Mouse (Mus musculus): ENCODE measurements at regions not wholly inside any gene's neighbourhood (a gene's known extent, or its start where the extent isn't known, plus 50 kb on each side); places are given as distances from the start of the nearest gene placed in this dataset.

- H3K4me1 ChIP-seq (ENCODE audit: control insufficient read depth, insufficient read depth, low read length), result peaks cover 7% of the 10 kb centered on the region; the same call in 1 of the 2 replicates
- WGBS, result 81% methylated on average over 1 of the region's 1 CpGs
- no peak for DNase-seq (ENCODE audit: low spot score)
- no peak overlapping the region for H3K27ac ChIP-seq (replicated peaks; ENCODE audit: low read depth, low read length)
- no peaks in the 10 kb centered on the region for H3K9me3 ChIP-seq (ENCODE audit: control insufficient read depth, low read length)
- no peak overlapping the region for H3K9ac ChIP-seq (ENCODE audit: low read depth, low read length)
- no peak overlapping the region for H3K4me2 ChIP-seq (ENCODE audit: low read depth, low read length)
- ATAC-seq (ENCODE audit: low read depth), result no peak
- no peak overlapping the region for H3K4me3 ChIP-seq (ENCODE audit: low read depth, low read length)
- H3K36me3 ChIP-seq (ENCODE audit: control insufficient read depth, insufficient read depth, low read length), result no peaks in the 10 kb centered on the region
- H3K27me3 ChIP-seq (replicated peaks; ENCODE audit: control insufficient read depth, insufficient read depth, low read length), result no peaks in the 10 kb centered on the region
These were observed 252.0 kb upstream of the Jun start for GRCm38 (mm10) chr4:95304006-95304405.

- H3K27ac ChIP-seq (replicated peaks; ENCODE audit: low read depth, low read length), result no peak overlapping the region
- DNase-seq (ENCODE audit: low spot score) (no peak), ATAC-seq (ENCODE audit: low read depth) (no peak)
- no peaks in the 10 kb centered on the region for H3K9me3 ChIP-seq (ENCODE audit: control insufficient read depth, low read length)
- no peaks in the 10 kb centered on the region for H3K36me3 ChIP-seq (ENCODE audit: control insufficient read depth, insufficient read depth, low read length)
- no peak overlapping the region for H3K9ac ChIP-seq (ENCODE audit: low read depth, low read length)
- H3K27me3 ChIP-seq (replicated peaks; ENCODE audit: control insufficient read depth, insufficient read depth, low read length), result no peaks in the 10 kb centered on the region
- no peak overlapping the region for H3K4me2 ChIP-seq (ENCODE audit: low read depth, low read length)
- H3K4me3 ChIP-seq (ENCODE audit: low read depth, low read length), result no peak overlapping the region
- WGBS, result 76% methylated on average over 2 of the region's 2 CpGs
- H3K4me1 ChIP-seq (ENCODE audit: control insufficient read depth, insufficient read depth, low read length), result peaks cover 7% of the 10 kb centered on the region; the same call in 1 of the 2 replicates
These were observed 250.2 kb upstream of the Fggy start for GRCm38 (mm10) chr4:95307134-95307533.

- no peak overlapping the region for H3K4me2 ChIP-seq (ENCODE audit: low read depth, low read length)
- no peaks in the 10 kb centered on the region for H3K27me3 ChIP-seq (replicated peaks; ENCODE audit: control insufficient read depth, insufficient read depth, low read length)
- no peak overlapping the region for H3K4me3 ChIP-seq (ENCODE audit: low read depth, low read length)
- ATAC-seq (ENCODE audit: low read depth), result peak; percentile 83
- 0 out of 2 replicates have a peak, but pooled peaks cover 3% of the 10 kb centered on the region for H3K4me1 ChIP-seq (ENCODE audit: control insufficient read depth, insufficient read depth, low read length)
- H3K36me3 ChIP-seq (ENCODE audit: control insufficient read depth, insufficient read depth, low read length), result no peaks in the 10 kb centered on the region
- no peak overlapping the region for H3K27ac ChIP-seq (replicated peaks; ENCODE audit: low read depth, low read length)
- 30% methylated on average over 5 of the region's 5 CpGs for WGBS
- H3K9ac ChIP-seq (ENCODE audit: low read depth, low read length), result no peak overlapping the region
- peak; percentile 89 for DNase-seq (ENCODE audit: low spot score)
- H3K9me3 ChIP-seq (ENCODE audit: control insufficient read depth, low read length), result no peaks in the 10 kb centered on the region
These were observed 248.8 kb upstream of the Fggy start for GRCm38 (mm10) chr4:95308469-95308895.

- DNase-seq (ENCODE audit: low spot score), result no peak
- Histone ChIP-seq H3K27ac (replicated peaks; ENCODE audit: low read depth, low read length) (no peak overlapping the region), H3K4me1 (ENCODE audit: control insufficient read depth, insufficient read depth, low read length) (no peaks in the 10 kb centered on the region), H3K27me3 (replicated peaks; ENCODE audit: control insufficient read depth, insufficient read depth, low read length) (no peaks in the 10 kb centered on the region), H3K36me3 (ENCODE audit: control insufficient read depth, insufficient read depth, low read length) (no peaks in the 10 kb centered on the region), H3K4me3 (ENCODE audit: low read depth, low read length) (no peak overlapping the region), H3K4me2 (ENCODE audit: low read depth, low read length) (no peak overlapping the region), H3K9ac (ENCODE audit: low read depth, low read length) (no peak overlapping the region), H3K9me3 (ENCODE audit: control insufficient read depth, low read length) (no peaks in the 10 kb centered on the region)
- 72% methylated on average over 6 of the region's 6 CpGs for WGBS
- ATAC-seq (ENCODE audit: low read depth), result no peak
These were observed 246.9 kb upstream of the Fggy start for GRCm38 (mm10) chr4:95310410-95310809.

GRCm38 (mm10) chr4:95317821-95318290 lies 239.5 kb upstream of the Fggy start:
- DNase-seq (ENCODE audit: low spot score) (peak; percentile 96), ATAC-seq (ENCODE audit: low read depth) (peak; percentile 93)
- Histone ChIP-seq H3K4me1 (ENCODE audit: control insufficient read depth, insufficient read depth, low read length) (peaks cover 21% of the 10 kb centered on the region), H3K27me3 (replicated peaks; ENCODE audit: control insufficient read depth, insufficient read depth, low read length) (no peaks in the 10 kb centered on the region), H3K9me3 (ENCODE audit: control insufficient read depth, low read length) (no peaks in the 10 kb centered on the region), H3K27ac (replicated peaks; ENCODE audit: low read depth, low read length) (peak overlapping the region; percentile 72), H3K4me2 (ENCODE audit: low read depth, low read length) (peak overlapping the region; percentile 23), H3K9ac (ENCODE audit: low read depth, low read length) (no peak overlapping the region), H3K4me3 (ENCODE audit: low read depth, low read length) (no peak overlapping the region), H3K36me3 (ENCODE audit: control insufficient read depth, insufficient read depth, low read length) (no peaks in the 10 kb centered on the region)
- 17% methylated on average over 3 of the region's 3 CpGs for WGBS

- DNase-seq (ENCODE audit: low spot score) (peak; percentile 82), ATAC-seq (ENCODE audit: low read depth) (peak; percentile 38)
- peak overlapping the region; percentile 72 for H3K27ac ChIP-seq (replicated peaks; ENCODE audit: low read depth, low read length)
- no peaks in the 10 kb centered on the region for H3K27me3 ChIP-seq (replicated peaks; ENCODE audit: control insufficient read depth, insufficient read depth, low read length)
- H3K9ac ChIP-seq (ENCODE audit: low read depth, low read length), result no peak overlapping the region
- no peak overlapping the region for H3K4me3 ChIP-seq (ENCODE audit: low read depth, low read length)
- no peaks in the 10 kb centered on the region for H3K36me3 ChIP-seq (ENCODE audit: control insufficient read depth, insufficient read depth, low read length)
- H3K4me2 ChIP-seq (ENCODE audit: low read depth, low read length), result peak overlapping the region; percentile 23; the same call in 1 of the 2 replicates
- H3K9me3 ChIP-seq (ENCODE audit: control insufficient read depth, low read length), result no peaks in the 10 kb centered on the region
- H3K4me1 ChIP-seq (ENCODE audit: control insufficient read depth, insufficient read depth, low read length), result peaks cover 21% of the 10 kb centered on the region
- WGBS, result 15% methylated on average over 1 of the region's 1 CpGs
These were observed 238.7 kb upstream of the Fggy start for GRCm38 (mm10) chr4:95318561-95318960.

- Histone ChIP-seq H3K27ac (replicated peaks; ENCODE audit: low read depth, low read length) (peak overlapping the region; percentile 72; the same call in 1 of the 2 replicates), H3K27me3 (replicated peaks; ENCODE audit: control insufficient read depth, insufficient read depth, low read length) (no peaks in the 10 kb centered on the region), H3K4me3 (ENCODE audit: low read depth, low read length) (no peak overlapping the region), H3K4me1 (ENCODE audit: control insufficient read depth, insufficient read depth, low read length) (peaks cover 21% of the 10 kb centered on the region), H3K9me3 (ENCODE audit: control insufficient read depth, low read length) (no peaks in the 10 kb centered on the region), H3K36me3 (ENCODE audit: control insufficient read depth, insufficient read depth, low read length) (no peaks in the 10 kb centered on the region), H3K9ac (ENCODE audit: low read depth, low read length) (no peak overlapping the region), H3K4me2 (ENCODE audit: low read depth, low read length) (0 out of 2 replicates have a peak overlapping the region, but pooled peaks have one; percentile 23)
- WGBS, result 13% methylated on average over 6 of the region's 6 CpGs
- DNase-seq (ENCODE audit: low spot score), result peak; percentile 68
- ATAC-seq (ENCODE audit: low read depth), result peak; percentile 42
These were observed 238.3 kb upstream of the Fggy start for GRCm38 (mm10) chr4:95319036-95319435.

- no peak overlapping the region for H3K4me3 ChIP-seq (ENCODE audit: low read depth, low read length)
These were observed 231.4 kb upstream of the Fggy start for GRCm38 (mm10) chr4:95325861-95326260.

GRCm38 (mm10) chr4:95339822-95340221 lies 217.5 kb upstream of the Fggy start:
- DNase-seq (ENCODE audit: low spot score), result no peak
- H3K27ac ChIP-seq (replicated peaks; ENCODE audit: low read depth, low read length), result no peak overlapping the region
- no peaks in the 10 kb centered on the region for H3K4me1 ChIP-seq (ENCODE audit: control insufficient read depth, insufficient read depth, low read length)
- no peak overlapping the region for H3K4me2 ChIP-seq (ENCODE audit: low read depth, low read length)
- no peak overlapping the region for H3K4me3 ChIP-seq (ENCODE audit: low read depth, low read length)
- no peak overlapping the region for H3K9ac ChIP-seq (ENCODE audit: low read depth, low read length)
- H3K27me3 ChIP-seq (replicated peaks; ENCODE audit: control insufficient read depth, insufficient read depth, low read length), result no peaks in the 10 kb centered on the region
- H3K9me3 ChIP-seq (ENCODE audit: control insufficient read depth, low read length), result peaks cover 11% of the 10 kb centered on the region
- no peak for ATAC-seq (ENCODE audit: low read depth)
- WGBS, result 79% methylated on average over 2 of the region's 2 CpGs
- no peaks in the 10 kb centered on the region for H3K36me3 ChIP-seq (ENCODE audit: control insufficient read depth, insufficient read depth, low read length)

More at GRCm38 (mm10) chr4:95325861-95326260, 231.4 kb upstream of the Fggy start:
- no peak overlapping the region for H3K9ac ChIP-seq (ENCODE audit: low read depth, low read length)
- H3K4me2 ChIP-seq (ENCODE audit: low read depth, low read length), result no peak overlapping the region
- H3K27ac ChIP-seq (replicated peaks; ENCODE audit: low read depth, low read length), result no peak overlapping the region
- H3K9me3 ChIP-seq (ENCODE audit: control insufficient read depth, low read length), result no peaks in the 10 kb centered on the region
- no peaks in the 10 kb centered on the region for H3K36me3 ChIP-seq (ENCODE audit: control insufficient read depth, insufficient read depth, low read length)
- WGBS, result 69% methylated on average over 1 of the region's 1 CpGs
- no peaks in the 10 kb centered on the region for H3K27me3 ChIP-seq (replicated peaks; ENCODE audit: control insufficient read depth, insufficient read depth, low read length)
- DNase-seq (ENCODE audit: low spot score) (no peak), ATAC-seq (ENCODE audit: low read depth) (no peak)
- no peaks in the 10 kb centered on the region for H3K4me1 ChIP-seq (ENCODE audit: control insufficient read depth, insufficient read depth, low read length)

Data from embryonic facial prominence, embryonic 14.5 days (tissue).